11 mouse cellular contexts compared by ENCODE assay signal in genomic region chr8:71456906-71457305, GRCm38 (mm10). TPM values are rescaled to one million over a fixed set of nuclear protein-coding genes. Genes with fewer than 3 reads are reported as not detected.
DNase-seq lines count a peak whose midpoint lies in the region; ATAC-seq lines count a peak whose summit lies in the region.
"Had no signal": no experiment of that assay in that cellular context is flagged by ENCODE, and none has a peak within 500 bp of the region (broad histone marks: within the 10 kb centered on the region; RNA-seq: fewer than 3 reads in every experiment).

No protein-coding gene starts in this region.

- H3K9me3 ChIP-seq in heart, embryonic 11.5 days (replicated peaks; ENCODE audit: control insufficient read depth, low read length): no peaks in the 10 kb centered on the region
- H3K9me3 ChIP-seq in midbrain, embryonic 12.5 days: no peaks in the 10 kb centered on the region
- no peaks in the 10 kb centered on the region for H3K9me3 ChIP-seq in midbrain, embryonic 13.5 days
- no peaks in the 10 kb centered on the region for H3K9me3 ChIP-seq in liver, embryonic 16.5 days (replicated peaks; ENCODE audit: control insufficient read depth, low read length)
- H3K9me3 ChIP-seq: heart, embryonic 15.5 days; limb, embryonic 12.5 days had no signal

- no peaks in the 10 kb centered on the region for H3K4me1 ChIP-seq in heart, embryonic 11.5 days (ENCODE audit: control insufficient read depth, insufficient read depth, low read length)
- peaks cover 12% of the 10 kb centered on the region for H3K4me1 ChIP-seq in midbrain, embryonic 12.5 days
- peaks cover 31% of the 10 kb centered on the region for H3K4me1 ChIP-seq in midbrain, embryonic 13.5 days (replicated peaks)
- peaks cover 5% of the 10 kb centered on the region for H3K4me1 ChIP-seq in liver, embryonic 16.5 days (ENCODE audit: control insufficient read depth, low read depth, low read length)

- no peak overlapping the region for H3K4me3 ChIP-seq in heart, embryonic 11.5 days (ENCODE audit: low read depth, low read length)
- H3K4me3 ChIP-seq in midbrain, embryonic 12.5 days: no peak overlapping the region
- no peak overlapping the region for H3K4me3 ChIP-seq in midbrain, embryonic 13.5 days (replicated peaks)
- no peak overlapping the region for H3K4me3 ChIP-seq in liver, embryonic 16.5 days (ENCODE audit: low read depth, low read length)
- H3K4me3 ChIP-seq: heart, embryonic 15.5 days; limb, embryonic 12.5 days had no signal

- H3K4me2 ChIP-seq in heart, embryonic 11.5 days: peak overlapping the region; percentile 12; the same call in 1 of the 2 replicates
- no peak overlapping the region for H3K4me2 ChIP-seq in midbrain, embryonic 12.5 days (replicated peaks)
- H3K4me2 ChIP-seq in midbrain, embryonic 13.5 days (replicated peaks): no peak overlapping the region
- H3K4me2 ChIP-seq in liver, embryonic 16.5 days (ENCODE audit: low read depth, low read length): no peak overlapping the region
- H3K4me2 ChIP-seq: heart, embryonic 15.5 days; limb, embryonic 12.5 days had no signal

- H3K36me3 ChIP-seq in heart, embryonic 11.5 days (ENCODE audit: control insufficient read depth, insufficient read depth, low read length): peaks cover 7% of the 10 kb centered on the region
- H3K36me3 ChIP-seq in midbrain, embryonic 12.5 days: peaks cover 56% of the 10 kb centered on the region
- H3K36me3 ChIP-seq in midbrain, embryonic 13.5 days: peaks cover 49% of the 10 kb centered on the region
- H3K36me3 ChIP-seq in liver, embryonic 16.5 days (ENCODE audit: control insufficient read depth, insufficient read depth): no peaks in the 10 kb centered on the region

- H3K27ac ChIP-seq in heart, embryonic 11.5 days (ENCODE audit: low read depth, low read length): no peak overlapping the region
- H3K27ac ChIP-seq in midbrain, embryonic 12.5 days (replicated peaks): no peak overlapping the region
- no peak overlapping the region for H3K27ac ChIP-seq in midbrain, embryonic 13.5 days
- H3K27ac ChIP-seq in liver, embryonic 16.5 days (ENCODE audit: low read length): no peak overlapping the region
- H3K27ac ChIP-seq: heart, embryonic 15.5 days; limb, embryonic 12.5 days had no signal

- no peak overlapping the region for H3K9ac ChIP-seq in heart, embryonic 11.5 days (ENCODE audit: low read depth, low read length)
- H3K9ac ChIP-seq in midbrain, embryonic 12.5 days (replicated peaks): no peak overlapping the region
- H3K9ac ChIP-seq in midbrain, embryonic 13.5 days (replicated peaks): no peak overlapping the region
- H3K9ac ChIP-seq in liver, embryonic 16.5 days (ENCODE audit: low read depth, low read length): no peak overlapping the region
- H3K9ac ChIP-seq: heart, embryonic 15.5 days; limb, embryonic 12.5 days had no signal

- no peak for DNase-seq in heart, postnatal 14 days
- peak; percentile 39 for DNase-seq in cerebellum, adult 9-10 months
- no peak for DNase-seq in kidney, postnatal 14 days
- no peak for DNase-seq in left cerebral cortex, adult 18-20 months (ENCODE audit: low spot score in 2 of 2)
- DNase-seq: right cerebral cortex, postnatal 25 days had no signal

- intact Hi-C loops in heart, postnatal 14 days (cut with DNase I): no loop called here

- WGBS in heart, embryonic 11.5 days (ENCODE audit: insufficient replicate concordance): 37% methylated on average over 22 of the region's 22 CpGs
- 44% methylated on average over 22 of the region's 22 CpGs for WGBS in midbrain, embryonic 12.5 days
- 37% methylated on average over 22 of the region's 22 CpGs for WGBS in midbrain, embryonic 13.5 days
- 46% methylated on average over 22 of the region's 22 CpGs for WGBS in liver, embryonic 16.5 days (ENCODE audit: insufficient replicate concordance)

- no peak; the same call in 1 of the 2 replicates for ATAC-seq in heart, embryonic 11.5 days (replicated peaks; ENCODE audit: insufficient number of reproducible peaks, low FRiP score, low TSS enrichment)
- 0 out of 2 replicates have a peak, but pooled peaks have one; percentile 29 for ATAC-seq in midbrain, embryonic 12.5 days (ENCODE audit: low FRiP score, low read depth)
- ATAC-seq in midbrain, embryonic 13.5 days: no peak
- ATAC-seq in liver, embryonic 16.5 days (ENCODE audit: low read depth): peak; percentile 57; the same call in 1 of the 2 replicates

- H3K27me3 ChIP-seq in heart, embryonic 11.5 days (ENCODE audit: control insufficient read depth, insufficient read depth, low read length): peaks cover 18% of the 10 kb centered on the region
- H3K27me3 ChIP-seq in midbrain, embryonic 12.5 days: peaks cover 3% of the 10 kb centered on the region; the same call in 1 of the 2 replicates
- no peaks in the 10 kb centered on the region for H3K27me3 ChIP-seq in midbrain, embryonic 13.5 days
- H3K27me3 ChIP-seq in liver, embryonic 16.5 days (ENCODE audit: control insufficient read depth, insufficient read depth, low read depth, low read length): no peaks in the 10 kb centered on the region
- H3K27me3 ChIP-seq: heart, embryonic 15.5 days had no signal

RNA-seq across cellular contexts. Expression of gene Abhd8, which starts 6.5 kb away (rescaled TPM):
- polyA plus RNA-seq in heart, embryonic 11.5 days (2014; fragmentation: Nextera tagmentation; extraction: Ambion mirVana): 17.0 and 20.4 TPM in 2 replicates
- total RNA-seq in heart, postnatal 14 days (2021): 10 to 100 TPM; 29.1 to 31.9 TPM
- 109 and 111 TPM in 2 replicates for polyA plus RNA-seq in midbrain, embryonic 12.5 days (2016; fragmentation: Nextera tagmentation; extraction: Ambion mirVana)
- 114 and 133 TPM in 2 replicates for polyA plus RNA-seq in midbrain, embryonic 13.5 days (2015; fragmentation: Nextera tagmentation; extraction: Ambion mirVana)
- 5.0 and 5.7 TPM in 2 replicates for polyA plus RNA-seq in liver, embryonic 16.5 days (2015; fragmentation: Nextera tagmentation; extraction: Ambion mirVana)
- 100 to 1,000 TPM; 318 to 342 TPM for total RNA-seq in left cerebral cortex, adult 18-20 months (2021)

RNA-seq across cellular contexts. Expression of gene Mrpl34, which starts 7.9 kb away (rescaled TPM):
- 163 and 169 TPM in 2 replicates for polyA plus RNA-seq in heart, embryonic 11.5 days (2014; fragmentation: Nextera tagmentation; extraction: Ambion mirVana)
- total RNA-seq in heart, postnatal 14 days (2021): 100 to 1,000 TPM; 111 to 124 TPM
- polyA plus RNA-seq in midbrain, embryonic 12.5 days (2016; fragmentation: Nextera tagmentation; extraction: Ambion mirVana): 235 and 245 TPM in 2 replicates
- polyA plus RNA-seq in midbrain, embryonic 13.5 days (2015; fragmentation: Nextera tagmentation; extraction: Ambion mirVana): 242 TPM in 2 replicates
- 87.3 and 88.6 TPM in 2 replicates for polyA plus RNA-seq in liver, embryonic 16.5 days (2015; fragmentation: Nextera tagmentation; extraction: Ambion mirVana)
- total RNA-seq in left cerebral cortex, adult 18-20 months (2021): 10 to 100 TPM; 58.6 to 61.4 TPM

RNA-seq across cellular contexts. Expression of gene Dda1, which starts 12.1 kb away (rescaled TPM):
- polyA plus RNA-seq in heart, embryonic 11.5 days (2014; fragmentation: Nextera tagmentation; extraction: Ambion mirVana): 95.9 and 102 TPM in 2 replicates
- 10 to 100 TPM; 33.5 to 36.4 TPM for total RNA-seq in heart, postnatal 14 days (2021)
- 145 and 152 TPM in 2 replicates for polyA plus RNA-seq in midbrain, embryonic 12.5 days (2016; fragmentation: Nextera tagmentation; extraction: Ambion mirVana)
- polyA plus RNA-seq in midbrain, embryonic 13.5 days (2015; fragmentation: Nextera tagmentation; extraction: Ambion mirVana): 197 TPM in 2 replicates
- 32.1 and 32.8 TPM in 2 replicates for polyA plus RNA-seq in liver, embryonic 16.5 days (2015; fragmentation: Nextera tagmentation; extraction: Ambion mirVana)
- total RNA-seq in left cerebral cortex, adult 18-20 months (2021): 10 to 100 TPM; 76.7 to 86.1 TPM

RNA-seq across cellular contexts. Expression of gene Ano8, which starts 28.9 kb away (rescaled TPM):
- polyA plus RNA-seq in heart, embryonic 11.5 days (2014; fragmentation: Nextera tagmentation; extraction: Ambion mirVana): 0.90 and 1.4 TPM in 2 replicates
- 10 to 100 TPM; 16.6 to 18.4 TPM for total RNA-seq in heart, postnatal 14 days (2021)
- 14.2 and 18.7 TPM in 2 replicates for polyA plus RNA-seq in midbrain, embryonic 12.5 days (2016; fragmentation: Nextera tagmentation; extraction: Ambion mirVana)
- 5.3 and 9.3 TPM in 2 replicates for polyA plus RNA-seq in midbrain, embryonic 13.5 days (2015; fragmentation: Nextera tagmentation; extraction: Ambion mirVana)
- polyA plus RNA-seq in liver, embryonic 16.5 days (2015; fragmentation: Nextera tagmentation; extraction: Ambion mirVana): 0.07 and 0.14 TPM in 2 replicates
- 10 to 100 TPM; 56.2 to 58.6 TPM for total RNA-seq in left cerebral cortex, adult 18-20 months (2021)

RNA-seq across cellular contexts. Expression of gene Gtpbp3, which starts 31.0 kb away (rescaled TPM):
- 4.8 and 5.3 TPM in 2 replicates for polyA plus RNA-seq in heart, embryonic 11.5 days (2014; fragmentation: Nextera tagmentation; extraction: Ambion mirVana)
- 10 to 100 TPM; 16.4 to 18.7 TPM for total RNA-seq in heart, postnatal 14 days (2021)
- polyA plus RNA-seq in midbrain, embryonic 12.5 days (2016; fragmentation: Nextera tagmentation; extraction: Ambion mirVana): 15.5 and 18.3 TPM in 2 replicates
- polyA plus RNA-seq in midbrain, embryonic 13.5 days (2015; fragmentation: Nextera tagmentation; extraction: Ambion mirVana): 11.6 and 13.2 TPM in 2 replicates
- 5.3 and 5.4 TPM in 2 replicates for polyA plus RNA-seq in liver, embryonic 16.5 days (2015; fragmentation: Nextera tagmentation; extraction: Ambion mirVana)
- total RNA-seq in left cerebral cortex, adult 18-20 months (2021): 10 to 100 TPM; 29.3 to 36.7 TPM

Comparison
In these comparisons a context has a peak if more than half of its experiments do, and no peak if none do; other contexts are left out.
1. ATAC-seq: peak in midbrain, embryonic 12.5 days (single experiment) and liver, embryonic 16.5 days (single experiment); none in heart, embryonic 11.5 days (single experiment) and midbrain, embryonic 13.5 days (single experiment).